Mouse (Mus musculus) spleen, adult 2 months (tissue): Measurements from ENCODE around the gene Cipc. TPM values are rescaled to one million over a fixed set of nuclear protein-coding genes. Genes with fewer than 3 reads are reported as not detected.

ENCODE experiments used
- DNase-seq, 2 experiments: peaks; one replicate each; pipeline versions ENCODE4 v3.0.0 to v3.0.0-alpha.2; 2012 to 2021; ENCODE audit warnings: low spot score in 2 of 2, low read depth in 1 of 2
- H3K27ac ChIP-seq: fragments of 200-500 bp; 2 replicates; pipeline ENCODE4 v1.5.1; 2012; ENCODE audit warnings: low read length, inconsistent platforms; ENCODE audit not compliant: insufficient read depth
- H3K27me3 ChIP-seq: fragments of 200-500 bp; 2 replicates; pipeline ENCODE4 v1.6.1; 2012; ENCODE audit warnings: mild to moderate bottlenecking, moderate library complexity, low read length, inconsistent platforms; ENCODE audit not compliant: control insufficient read depth, insufficient read depth
- H3K36me3 ChIP-seq: fragments of 200-500 bp; 2 replicates; pipeline ENCODE4 v1.6.1; 2012; ENCODE audit warnings: mild to moderate bottlenecking, low read length, inconsistent platforms; ENCODE audit not compliant: control insufficient read depth, insufficient read depth
- H3K4me1 ChIP-seq: fragments of 200-500 bp; 2 replicates; pipeline ENCODE4 v1.6.1; 2011; ENCODE audit warnings: inconsistent platforms; ENCODE audit not compliant: control insufficient read depth, insufficient read depth, insufficient read length
- H3K4me3 ChIP-seq: fragments of 200-500 bp; 2 replicates; pipeline ENCODE4 v1.5.1; 2011; ENCODE audit warnings: mild to moderate bottlenecking, inconsistent platforms; ENCODE audit not compliant: insufficient read depth, insufficient read length; ENCODE audit errors: extremely low read depth
- CTCF ChIP-seq: fragments of 200-500 bp; IDR thresholded peaks from 2 replicates; pipeline ENCODE4 v1.5.1; 2011; ENCODE audit warnings: mild to moderate bottlenecking, inconsistent platforms; ENCODE audit not compliant: insufficient read depth, insufficient read length, insufficient replicate concordance; ENCODE audit errors: extremely low read depth
- POLR2A ChIP-seq: fragments of 200-500 bp; IDR thresholded peaks from 2 replicates; pipeline ENCODE4 v1.6.1; 2011; ENCODE audit warnings: low read depth, low read length, inconsistent platforms
- WGBS: fragments of 180-500 bp; shearing (Covaris S2); methylation state at CpG from one replicate; pipeline ENCODE4 v1.1.7; 2018; 5-methylcytosine and 5-hydroxymethylcytosine counted together
- polyA plus RNA-seq: library from polyadenylated mRNA; depleted of rRNA; stranded (reverse); fragments of >200 nt; gene quantifications from 2 replicates; pipeline ENCODE4 v1.2.3, GENCODE M21; 2012

Gene Cipc
- polyA plus RNA-seq, 1 experiment = 24.2 TPM

GRCm38 (mm10) chr12:86905876-86906275 is 41.0 kb upstream of the Cipc start:
- Histone ChIP-seq H3K27ac (no peak overlapping the region), H3K4me1 (no peaks in the 10 kb centered on the region; the same call in 1 of the 2 replicates), H3K36me3 (no peaks in the 10 kb centered on the region), H3K27me3 (no peaks in the 10 kb centered on the region), H3K4me3 (no peak overlapping the region)
- WGBS = 68% methylated on average over 7 of the region's 7 CpGs
- TF ChIP-seq POLR2A = no peak
- no peak for TF ChIP-seq CTCF
- DNase-seq = no peak

DNA sequence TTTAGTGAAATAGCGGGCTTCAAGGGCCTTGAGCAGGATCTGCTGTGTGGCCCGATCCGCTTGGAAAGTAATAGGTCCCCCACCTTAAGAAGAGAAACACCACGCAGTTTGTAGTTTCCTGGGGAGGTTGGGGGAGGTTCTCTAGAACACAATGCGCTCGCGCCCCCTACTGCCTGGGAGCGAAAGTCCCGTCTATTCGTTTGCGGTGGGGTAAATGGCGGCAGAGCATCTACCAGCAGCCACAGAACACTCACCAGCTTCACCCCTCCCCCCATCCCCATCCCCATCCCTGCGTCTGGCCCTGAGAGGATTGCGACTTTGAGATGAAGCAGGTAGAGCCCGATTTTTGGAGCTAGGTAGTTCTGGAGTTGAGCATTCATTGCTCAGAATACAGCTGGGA is 40.4 kb upstream of the Cipc start:
- Histone ChIP-seq H3K4me1 (no peaks in the 10 kb centered on the region; the same call in 1 of the 2 replicates), H3K27me3 (no peaks in the 10 kb centered on the region), H3K36me3 (no peaks in the 10 kb centered on the region), H3K4me3 (no peak overlapping the region), H3K27ac (no peak overlapping the region)
- 1% methylated on average over 15 of the region's 15 CpGs for WGBS
- DNase-seq = peak; percentile 71 to 88
- TF ChIP-seq CTCF (peak; percentile 94), POLR2A (no peak)

GRCm38 (mm10) chr12:86911482-86911931 is 35.3 kb upstream of the Cipc start:
- TF ChIP-seq CTCF = no peak
- no peak for DNase-seq
- WGBS = 88% methylated on average over 10 of the region's 10 CpGs
- no peaks in the 10 kb centered on the region for H3K36me3 ChIP-seq
- H3K27me3 ChIP-seq = no peaks in the 10 kb centered on the region
- no peak overlapping the region for H3K4me3 ChIP-seq
- H3K4me1 ChIP-seq = no peaks in the 10 kb centered on the region
- H3K27ac ChIP-seq = no peak overlapping the region

DNA sequence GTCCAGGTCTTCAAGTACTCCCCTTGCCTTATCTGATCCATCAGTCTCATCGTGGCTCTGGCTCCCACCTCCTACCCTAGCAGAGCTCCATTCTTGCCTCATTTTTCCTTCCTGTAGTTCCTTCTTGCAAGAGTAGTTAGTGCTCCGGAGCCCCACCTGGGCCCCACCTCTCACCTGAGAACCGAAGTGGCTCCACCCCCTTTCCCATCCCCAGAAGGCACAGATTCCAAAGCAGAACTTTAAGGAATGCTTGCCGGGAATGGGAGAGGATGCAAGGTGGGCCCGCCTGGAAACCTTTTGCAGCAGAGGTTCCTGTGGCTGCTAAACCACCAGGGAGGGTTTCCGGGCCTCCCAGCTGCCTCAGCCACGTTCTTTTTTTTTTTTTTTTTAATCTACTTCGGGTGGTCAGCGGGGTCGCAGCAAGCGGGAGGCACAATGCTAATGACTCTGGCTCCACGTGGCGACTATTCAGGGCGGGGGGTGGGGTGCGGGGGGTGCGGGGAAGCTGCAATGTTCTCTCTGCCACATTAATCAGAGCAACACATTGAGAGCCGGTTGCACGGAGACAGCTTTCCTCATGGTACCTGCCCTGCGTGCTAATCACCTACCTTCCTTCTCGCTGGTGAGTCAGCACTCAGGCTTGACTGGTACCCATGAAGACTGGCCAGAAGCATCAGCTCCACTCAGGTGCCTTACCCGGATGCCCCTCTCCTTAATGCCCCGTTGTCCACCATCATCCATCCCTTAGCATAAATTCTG is 34.3 kb upstream of the Cipc start:
- no peak for DNase-seq
- H3K27ac ChIP-seq = no peak overlapping the region
- H3K27me3 ChIP-seq = no peaks in the 10 kb centered on the region
- H3K4me1 ChIP-seq = no peaks in the 10 kb centered on the region
- no peak overlapping the region for H3K4me3 ChIP-seq
- TF ChIP-seq POLR2A (no peak), CTCF (no peak)
- H3K36me3 ChIP-seq = no peaks in the 10 kb centered on the region
- 12% methylated on average over 22 of the region's 22 CpGs for whole genome bisulfite sequencing

DNA sequence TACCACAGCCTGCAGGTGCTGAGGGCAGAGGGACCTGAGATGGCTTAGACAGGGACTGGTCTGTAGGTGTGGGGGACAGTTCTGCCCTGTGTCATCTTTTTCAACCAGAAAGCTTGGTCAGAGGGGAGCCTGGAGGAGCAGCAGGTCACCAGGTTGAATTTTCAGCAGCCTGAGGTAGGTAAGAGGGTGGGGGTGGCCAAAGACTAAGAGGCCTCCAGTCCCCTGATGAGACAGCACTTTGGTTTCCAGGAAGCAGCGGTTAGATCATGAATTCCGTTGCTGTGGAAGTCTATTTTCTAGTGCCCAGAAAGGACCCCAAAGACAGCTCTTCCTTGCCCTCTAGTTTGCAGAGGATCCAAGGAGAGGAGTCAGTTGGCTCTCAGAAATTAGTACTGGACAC is 32.5 kb upstream of the Cipc start:
- WGBS = 24% methylated on average over 2 of the region's 2 CpGs
- no peak overlapping the region for H3K27ac ChIP-seq
- H3K27me3 ChIP-seq = no peaks in the 10 kb centered on the region
- no peak for DNase-seq
- no peaks in the 10 kb centered on the region for H3K4me1 ChIP-seq
- no peak overlapping the region for H3K4me3 ChIP-seq
- no peak for TF ChIP-seq CTCF
- TF ChIP-seq POLR2A = no peak
- no peaks in the 10 kb centered on the region for H3K36me3 ChIP-seq

DNA sequence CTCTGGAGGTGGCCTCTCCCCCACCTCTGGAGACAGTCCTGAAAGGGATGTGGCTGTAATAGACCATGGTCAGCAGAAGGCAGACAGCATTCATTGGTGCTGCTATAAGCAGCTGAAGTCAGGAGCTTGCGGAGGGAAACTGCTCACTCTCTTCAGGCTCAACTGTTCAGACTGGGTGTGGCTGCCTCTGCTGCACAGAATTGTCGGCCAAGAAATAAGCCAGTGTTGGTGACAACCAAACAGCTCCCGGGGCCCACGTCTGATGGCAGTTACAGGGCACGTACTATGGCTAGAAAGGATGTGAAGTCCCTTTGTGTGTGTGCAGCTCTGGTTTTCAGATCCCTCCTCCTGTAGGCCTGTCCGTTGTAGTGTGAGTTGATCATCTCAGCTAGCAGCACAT is 32.1 kb upstream of the Cipc start:
- Histone ChIP-seq H3K36me3 (no peaks in the 10 kb centered on the region), H3K4me3 (no peak overlapping the region), H3K27me3 (no peaks in the 10 kb centered on the region), H3K27ac (no peak overlapping the region), H3K4me1 (no peaks in the 10 kb centered on the region)
- DNase-seq = no peak
- no peak for TF ChIP-seq POLR2A
- TF ChIP-seq CTCF = no peak
- 16% methylated on average over 6 of the region's 6 CpGs for WGBS

GRCm38 (mm10) chr12:86915617-86916016 is 31.2 kb upstream of the Cipc start:
- no peak overlapping the region for H3K4me3 ChIP-seq
- H3K27ac ChIP-seq = no peak overlapping the region

More at GRCm38 (mm10) chr12:86915617-86916016, 31.2 kb upstream of the Cipc start:
- DNase-seq = no peak
- H3K27me3 ChIP-seq = no peaks in the 10 kb centered on the region
- H3K36me3 ChIP-seq = no peaks in the 10 kb centered on the region
- WGBS = 85% methylated on average over 7 of the region's 7 CpGs
- TF ChIP-seq CTCF (no peak), POLR2A (no peak)
- no peaks in the 10 kb centered on the region for H3K4me1 ChIP-seq
